Mouse (Mus musculus) MEL (cell line): ENCODE data around the gene Cd247. TPM values are rescaled to one million over a fixed set of nuclear protein-coding genes. Genes with fewer than 3 reads are reported as not detected.

ENCODE experiments used
- DNase-seq: peaks from one replicate; pipeline ENCODE4 v3.0.0; 2011; ENCODE audit warnings: low read depth, low spot score
- H3K27ac ChIP-seq: 2 replicates; pipeline ENCODE4 v1.5.1; 2012; ENCODE audit warnings: low read depth, mild to moderate bottlenecking, control low read depth, low read length, moderate library complexity; ENCODE audit not compliant: control insufficient read depth
- H3K27me3 ChIP-seq, 2 experiments: fragments of 150-350 bp in 1 of 2; sonication (generic) in 1 of 2; 2 replicates each; pipeline ENCODE4 v1.6.1; 2012; ENCODE audit warnings: low read length in 2 of 2, mild to moderate bottlenecking in 2 of 2, improper control_type of control experiment in 1 of 2, moderate library complexity in 1 of 2; ENCODE audit not compliant: insufficient read depth in 2 of 2, control insufficient read depth in 1 of 2
- H3K36me3 ChIP-seq, 2 experiments: 2 replicates each; pipeline ENCODE4 v1.6.1; 2012 to 2014; ENCODE audit warnings: low read length in 2 of 2, improper control_type of control experiment in 1 of 2, inconsistent platforms in 1 of 2, mild to moderate bottlenecking in 1 of 2; ENCODE audit not compliant: insufficient read depth in 2 of 2, control insufficient read depth in 1 of 2
- H3K4me1 ChIP-seq, 2 experiments: fragments of 150-350 bp in 1 of 2; sonication (generic) in 1 of 2; 2 replicates each; pipeline ENCODE4 v1.6.1; 2012; ENCODE audit warnings: low read length in 2 of 2, improper control_type of control experiment in 1 of 2, mild to moderate bottlenecking in 1 of 2; ENCODE audit not compliant: insufficient read depth in 2 of 2, control insufficient read depth in 1 of 2
- H3K4me3 ChIP-seq, 2 experiments: fragments of 150-350 bp in 1 of 2; sonication (generic) in 1 of 2; 2 replicates each; pipeline ENCODE4 v1.5.1; 2012; ENCODE audit warnings: low read depth in 2 of 2, low read length in 2 of 2, mild to moderate bottlenecking in 2 of 2, moderate library complexity in 2 of 2, control low read depth in 1 of 2, improper control_type of control experiment in 1 of 2; ENCODE audit not compliant: control insufficient read depth in 1 of 2, insufficient read depth in 1 of 2
- H3K79me2 ChIP-seq: 2 replicates; pipeline ENCODE4 v1.6.1; 2012; ENCODE audit warnings: mild to moderate bottlenecking, low read length, moderate library complexity; ENCODE audit not compliant: control insufficient read depth, poor library complexity, insufficient read depth
- H3K9ac ChIP-seq: 2 replicates; pipeline ENCODE4 v1.6.1; 2012; ENCODE audit warnings: low read depth, mild to moderate bottlenecking, control low read depth, low read length, moderate library complexity; ENCODE audit not compliant: control insufficient read depth, poor library complexity, severe bottlenecking
- H3K9me3 ChIP-seq: fragments of 150-350 bp; sonication (generic); replicated peaks from 2 replicates; pipeline ENCODE4 v1.6.1; 2012; ENCODE audit warnings: mild to moderate bottlenecking, low read length, improper control_type of control experiment, moderate library complexity; ENCODE audit not compliant: insufficient read depth
- BHLHE40 ChIP-seq: IDR thresholded peaks from 2 replicates; pipeline ENCODE4 v1.6.1; 2012; ENCODE audit warnings: low read depth, mild to moderate bottlenecking, inconsistent platforms, low read length, improper control_type of control experiment, borderline replicate concordance
- CHD2 ChIP-seq: IDR thresholded peaks from 2 replicates; pipeline ENCODE4 v1.6.1; 2011; ENCODE audit warnings: low read length, improper control_type of control experiment
- E2F4 ChIP-seq: IDR thresholded peaks from 2 replicates; pipeline ENCODE4 v1.6.1; 2011; ENCODE audit warnings: low read depth, low read length, improper control_type of control experiment, borderline replicate concordance
- ELF1 ChIP-seq: IDR thresholded peaks from 2 replicates; pipeline ENCODE4 v1.6.1; 2014; ENCODE audit warnings: low read depth, mild to moderate bottlenecking, inconsistent platforms, low read length, improper control_type of control experiment, moderate library complexity
- GATA1 ChIP-seq: IDR thresholded peaks from 2 replicates; pipeline ENCODE4 v1.6.1; 2011; ENCODE audit warnings: low read depth, low read length, improper control_type of control experiment
- JUND ChIP-seq: IDR thresholded peaks from 2 replicates; pipeline ENCODE4 v1.6.1; 2011; ENCODE audit warnings: low read depth, mild to moderate bottlenecking, improper control_type of control experiment, low read length
- MAZ ChIP-seq: IDR thresholded peaks from 2 replicates; pipeline ENCODE4 v1.6.1; 2012; ENCODE audit warnings: low read depth, mild to moderate bottlenecking, inconsistent platforms, low read length, improper control_type of control experiment
- MXI1 ChIP-seq: IDR thresholded peaks from 2 replicates; pipeline ENCODE4 v1.6.1; 2011; ENCODE audit warnings: mild to moderate bottlenecking, low read depth, low read length, improper control_type of control experiment
- MYC ChIP-seq: IDR thresholded peaks from 2 replicates; pipeline ENCODE4 v1.6.1; 2011; ENCODE audit warnings: low read depth, mild to moderate bottlenecking, low read length, improper control_type of control experiment, moderate library complexity
- NRF1 ChIP-seq: IDR thresholded peaks from 2 replicates; pipeline ENCODE4 v1.6.1; 2014; ENCODE audit warnings: low read depth, mild to moderate bottlenecking, inconsistent platforms, low read length, improper control_type of control experiment, moderate library complexity; ENCODE audit not compliant: poor library complexity, insufficient read depth, severe bottlenecking
- RAD21 ChIP-seq: IDR thresholded peaks from 2 replicates; pipeline ENCODE4 v1.6.1; 2011; ENCODE audit warnings: mild to moderate bottlenecking, low read depth, low read length, improper control_type of control experiment
- SMC3 ChIP-seq: IDR thresholded peaks from 2 replicates; pipeline ENCODE4 v1.6.1; 2011; ENCODE audit warnings: low read depth, low read length, improper control_type of control experiment
- TAL1 ChIP-seq: IDR thresholded peaks from 2 replicates; pipeline ENCODE4 v1.6.1; 2012; ENCODE audit warnings: mild to moderate bottlenecking, inconsistent platforms, low read length, moderate library complexity, mixed read lengths
- TCF12 ChIP-seq: IDR thresholded peaks from 2 replicates; pipeline ENCODE4 v1.6.1; 2014; ENCODE audit warnings: low read depth, mild to moderate bottlenecking, inconsistent platforms, low read length, improper control_type of control experiment, moderate library complexity
- USF2 ChIP-seq, 2 experiments: IDR thresholded peaks; 2 replicates each; pipeline ENCODE4 v1.6.1; 2011 to 2012; ENCODE audit warnings: improper control_type of control experiment in 2 of 2, low read length in 2 of 2, borderline replicate concordance in 1 of 2, inconsistent platforms in 1 of 2, low read depth in 1 of 2, mild to moderate bottlenecking in 1 of 2; ENCODE audit not compliant: insufficient read depth in 1 of 2
- ZKSCAN1 ChIP-seq: IDR thresholded peaks from 2 replicates; pipeline ENCODE4 v1.6.1; 2012; ENCODE audit warnings: low read depth, mild to moderate bottlenecking, inconsistent platforms, low read length, improper control_type of control experiment, moderate library complexity
- ZMIZ1 ChIP-seq: IDR thresholded peaks from 2 replicates; pipeline ENCODE4 v1.6.1; 2012; ENCODE audit warnings: low read depth, mild to moderate bottlenecking, inconsistent platforms, low read length, improper control_type of control experiment, moderate library complexity
- ZNF384 ChIP-seq: IDR thresholded peaks from 2 replicates; pipeline ENCODE4 v1.6.1; 2012; ENCODE audit warnings: low read depth, mild to moderate bottlenecking, inconsistent platforms, low read length, improper control_type of control experiment
- polyA plus RNA-seq, 2 experiments: library from polyadenylated mRNA; stranded (reverse) in 1 of 2; unstranded in 1 of 2; fragments of >175 nt in 1 of 2; fragments of >200 nt in 1 of 2; gene quantifications; 2 replicates each; pipeline versions ENCODE4 v1.2.1 to v1.2.4; 2012; ENCODE audit warnings: low replicate concordance in 2 of 2, low read depth in 1 of 2; ENCODE audit not compliant: insufficient read length in 2 of 2, insufficient read depth in 1 of 2, missing spikeins in 1 of 2
- total RNA-seq: library from RNA; depleted of rRNA; stranded (reverse); fragments of 300-350 nt; gene quantifications from 2 replicates; pipeline ENCODE4 v1.2.3, GENCODE M21; 2012

The Cd247 gene
- total and polyA plus RNA-seq, 3 experiments, result 1.3 to 1.7 TPM; not detected in 1

DNA sequence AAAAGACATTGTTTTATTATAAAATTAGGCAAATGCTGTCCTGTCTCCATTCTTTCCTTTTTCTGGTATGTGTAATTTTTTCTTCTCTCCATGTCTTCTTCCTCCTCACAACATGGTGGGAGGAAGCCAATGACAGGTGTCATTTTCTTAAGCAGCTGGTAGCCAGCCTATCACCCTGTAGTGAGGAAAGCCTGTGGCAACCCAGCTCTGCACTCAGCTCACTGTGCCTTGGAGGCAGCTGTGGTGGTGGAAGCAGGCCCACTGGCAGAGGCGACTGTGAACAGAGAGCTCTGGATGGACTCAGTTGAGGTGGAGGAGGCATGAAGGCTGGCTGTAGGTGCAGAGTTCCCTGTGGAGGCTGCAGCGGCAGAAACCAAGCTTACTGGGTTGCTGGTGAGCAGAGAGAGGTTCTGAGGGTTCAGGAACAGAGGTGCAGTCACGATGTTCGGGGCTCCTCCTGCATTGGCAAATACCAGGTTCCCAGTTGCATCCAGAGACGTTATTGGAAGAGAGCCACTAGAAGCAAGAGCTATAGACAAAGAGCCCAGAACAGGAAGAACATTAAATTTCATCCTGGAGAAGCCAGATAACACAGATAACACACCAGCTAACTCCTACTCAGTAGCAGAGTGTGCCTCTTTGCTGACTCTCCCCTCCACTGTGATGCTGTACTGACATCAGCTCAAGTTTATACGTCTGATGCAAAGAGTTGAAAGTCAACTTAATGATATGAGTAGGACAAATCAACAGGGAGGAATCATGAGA is 87.2 kb downstream of the Cd247 start (continued):
- TF ChIP-seq ELF1 (peak; percentile 57; the same call in 1 of the 2 replicates), ZNF384 (peak; percentile 44; the same call in 1 of the 2 replicates), SMC3 (0 out of 2 replicates have a peak, but pooled peaks have one; percentile 22), MXI1 (peak; percentile 46)

GRCm38 (mm10) chr1:165878751-165879150 is 90.3 kb downstream of the Cd247 start:
- Histone ChIP-seq H3K9me3 (no peaks in the 10 kb centered on the region), H3K36me3 (peaks cover 2 to 29% of the 10 kb centered on the region in 2 experiments; a peak in 3 of 4 replicates)

DNA sequence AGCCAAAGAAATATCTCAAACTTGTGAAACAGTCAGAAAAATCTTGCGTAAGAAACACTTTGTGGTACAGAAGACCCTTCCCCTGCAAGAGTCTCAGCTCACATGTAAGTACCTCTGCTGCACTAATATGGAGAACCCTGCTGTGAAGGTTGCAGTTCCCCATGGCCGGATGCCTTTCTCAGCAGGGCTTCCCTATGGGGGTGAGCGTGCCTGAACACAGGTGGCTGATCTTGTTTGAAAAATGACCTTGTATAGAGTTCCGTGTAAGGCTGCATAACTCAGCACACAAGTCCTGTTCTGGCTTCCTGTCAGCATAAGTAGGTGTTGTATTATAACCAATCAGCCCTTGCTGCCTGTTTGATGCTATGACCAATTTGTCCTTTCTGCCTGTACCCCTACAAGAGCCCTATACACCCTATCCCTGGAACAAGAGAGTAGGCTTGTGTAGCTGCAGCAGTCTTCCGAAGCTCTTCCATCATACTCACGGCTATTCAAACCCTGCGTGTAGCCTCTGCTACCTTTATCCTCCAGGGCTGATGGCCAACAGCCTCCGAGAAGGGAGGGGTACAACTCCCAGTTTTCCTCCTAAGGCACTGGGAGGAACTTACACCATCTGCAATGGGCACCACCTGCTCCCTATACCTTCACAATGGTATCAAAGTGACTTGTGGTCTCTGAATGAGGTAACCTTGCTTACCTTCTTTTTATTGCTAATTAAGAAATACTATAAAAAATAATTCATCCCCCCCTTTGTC is 93.8 kb downstream of the Cd247 start:
- peaks cover under 1 to 2% of the 10 kb centered on the region in 2 experiments; a peak in 3 of 4 replicates for H3K4me1 ChIP-seq
- H3K9ac ChIP-seq, result no peak overlapping the region
- H3K36me3 ChIP-seq, result peaks cover 0 to 7% of the 10 kb centered on the region in 2 experiments; a peak in 2 of 4 replicates
- no peak overlapping the region for H3K27ac ChIP-seq
- no peak for DNase-seq
- TF ChIP-seq MYC (no peak), BHLHE40 (no peak), JUND (no peak), ZNF384 (no peak), TAL1 (no peak), ZMIZ1 (no peak), ZKSCAN1 (no peak), ELF1 (no peak), NRF1 (no peak), TCF12 (no peak), RAD21 (no peak), CHD2 (no peak), E2F4 (no peak), MAZ (no peak), GATA1 (no peak)
- no peaks in the 10 kb centered on the region for H3K9me3 ChIP-seq
- no peaks in the 10 kb centered on the region for H3K27me3 ChIP-seq
- H3K79me2 ChIP-seq, result no peaks in the 10 kb centered on the region
- H3K4me3 ChIP-seq, result no peak overlapping the region

More at GRCm38 (mm10) chr1:165878751-165879150, 90.3 kb downstream of the Cd247 start:
- Histone ChIP-seq H3K9ac (no peak overlapping the region), H3K27ac (no peak overlapping the region), H3K27me3 (no peaks in the 10 kb centered on the region), H3K4me1 (peaks cover 17 to 24% of the 10 kb centered on the region in 2 experiments), H3K79me2 (peaks cover 12% of the 10 kb centered on the region), H3K4me3 (no peak overlapping the region)
- no peak for DNase-seq
- no peak for TF ChIP-seq TAL1
- no peak for TF ChIP-seq ELF1
- TF ChIP-seq MYC, result no peak
- no peak for TF ChIP-seq USF2 (IDR thresholded peaks at IDR 0.05; ENCODE audit: borderline replicate concordance in 1 of 2, insufficient read depth in 1 of 2, low read depth in 1 of 2, low read length in 2 of 2)
